Mouse (Mus musculus) CH12.LX (cell line): ENCODE measurements around the gene Dnm3. TPM values are rescaled to one million over a fixed set of nuclear protein-coding genes. Genes with fewer than 3 reads are reported as not detected.

Source experiments
- DNase-seq: peaks from one replicate; pipeline ENCODE4 v3.0.0-alpha.2; 2013; ENCODE audit errors: extremely low read depth
- H3K27ac ChIP-seq: 2 replicates; pipeline ENCODE4 v1.5.1; 2012; ENCODE audit warnings: low read depth, mild to moderate bottlenecking, control low read depth, moderate library complexity; ENCODE audit not compliant: insufficient read depth
- H3K27me3 ChIP-seq: replicated peaks from 2 replicates; pipeline ENCODE3; 2012; ENCODE audit warnings: inconsistent platforms
- H3K36me3 ChIP-seq, 2 experiments: replicated peaks in 1 of 2; 2 replicates each; pipeline versions ENCODE3 to v1.6.1; 2012; ENCODE audit warnings: inconsistent platforms in 1 of 2, low read length in 1 of 2, mild to moderate bottlenecking in 1 of 2, mixed read lengths in 1 of 2, moderate library complexity in 1 of 2; ENCODE audit not compliant: control insufficient read depth in 1 of 2, insufficient read depth in 1 of 2
- H3K4me1 ChIP-seq, 2 experiments: 2 replicates each; pipeline ENCODE4 v1.6.1; 2012; ENCODE audit warnings: inconsistent platforms in 1 of 2, moderate library complexity in 1 of 2; ENCODE audit not compliant: insufficient read depth in 2 of 2, control insufficient read depth in 1 of 2
- H3K4me2 ChIP-seq: 2 replicates; pipeline ENCODE4 v1.6.1; 2012; ENCODE audit warnings: low read depth, mild to moderate bottlenecking, control low read depth; ENCODE audit not compliant: poor library complexity, insufficient read depth, severe bottlenecking
- H3K4me3 ChIP-seq, 3 experiments: fragments of 150-350 bp in 1 of 3; sonication (generic) in 1 of 3; replicated peaks in 1 of 3; 2 replicates each; pipeline versions ENCODE3 to v1.5.1; 2011 to 2012; ENCODE audit warnings: low read depth in 2 of 3, low read length in 2 of 3, mild to moderate bottlenecking in 2 of 3, moderate library complexity in 2 of 3, control low read depth in 1 of 3, improper control_type of control experiment in 1 of 3, inconsistent platforms in 1 of 3, mixed read lengths in 1 of 3; ENCODE audit not compliant: poor library complexity in 1 of 3
- H3K79me2 ChIP-seq: replicated peaks from 2 replicates; pipeline ENCODE4 v1.6.1; 2012; ENCODE audit warnings: mild to moderate bottlenecking, moderate library complexity; ENCODE audit not compliant: control insufficient read depth, poor library complexity, insufficient read depth, severe bottlenecking; ENCODE audit errors: extremely low read depth
- H3K9ac ChIP-seq: 2 replicates; pipeline ENCODE4 v1.6.1; 2012; ENCODE audit warnings: low read depth, mild to moderate bottlenecking, control low read depth, moderate library complexity; ENCODE audit not compliant: insufficient read depth
- H3K9me3 ChIP-seq: replicated peaks from 2 replicates; pipeline ENCODE3; 2012; ENCODE audit warnings: low read length, inconsistent platforms, mixed read lengths
- BHLHE40 ChIP-seq: IDR thresholded peaks from 2 replicates; pipeline ENCODE4 v1.6.1; 2011; ENCODE audit warnings: mild to moderate bottlenecking, low read depth, low read length, improper control_type of control experiment
- CTCF ChIP-seq, 2 experiments: IDR thresholded peaks in 1 of 2; conservative IDR thresholded peaks in 1 of 2; 2 replicates each; pipeline ENCODE4 v1.5.1; 2011 to 2012; ENCODE audit warnings: low read depth in 2 of 2, low read length in 2 of 2, improper control_type of control experiment in 1 of 2, inconsistent platforms in 1 of 2, mild to moderate bottlenecking in 1 of 2, moderate library complexity in 1 of 2
- ELF1 ChIP-seq: IDR thresholded peaks from 2 replicates; pipeline ENCODE4 v1.6.1; 2014; ENCODE audit warnings: low read depth, mild to moderate bottlenecking, inconsistent platforms, low read length, improper control_type of control experiment
- JUND ChIP-seq: conservative IDR thresholded peaks from 2 replicates; pipeline ENCODE4 v1.6.1; 2011; ENCODE audit warnings: low read depth, low read length, improper control_type of control experiment
- KAT2A ChIP-seq: IDR thresholded peaks from 2 replicates; pipeline ENCODE4 v1.6.1; 2012; ENCODE audit warnings: low read length, improper control_type of control experiment, inconsistent platforms; ENCODE audit not compliant: insufficient replicate concordance
- MAFK ChIP-seq: IDR thresholded peaks from 2 replicates; pipeline ENCODE4 v1.6.1; 2011; ENCODE audit warnings: low read length, improper control_type of control experiment; ENCODE audit not compliant: insufficient replicate concordance
- MAZ ChIP-seq: IDR thresholded peaks from 2 replicates; pipeline ENCODE4 v1.6.1; 2012; ENCODE audit warnings: low read depth, mild to moderate bottlenecking, inconsistent platforms, low read length, improper control_type of control experiment, moderate library complexity
- NRF1 ChIP-seq: IDR thresholded peaks from 2 replicates; pipeline ENCODE4 v1.6.1; 2014; ENCODE audit warnings: low read depth, mild to moderate bottlenecking, inconsistent platforms, low read length, improper control_type of control experiment, moderate library complexity
- POLR2A ChIP-seq: IDR thresholded peaks from 2 replicates; pipeline ENCODE4 v1.6.1; 2011; ENCODE audit warnings: low read depth, mild to moderate bottlenecking, improper control_type of control experiment, low read length
- POLR2AphosphoS2 ChIP-seq: IDR thresholded peaks from 2 replicates; pipeline ENCODE4 v1.6.1; 2011; ENCODE audit warnings: low read depth, low read length, improper control_type of control experiment
- RCOR1 ChIP-seq: conservative IDR thresholded peaks from 2 replicates; pipeline ENCODE4 v1.6.1; 2012; ENCODE audit warnings: low read depth, mild to moderate bottlenecking, inconsistent platforms, low read length, improper control_type of control experiment
- SMC3 ChIP-seq: IDR thresholded peaks from 2 replicates; pipeline ENCODE4 v1.6.1; 2011; ENCODE audit warnings: low read depth, low read length, improper control_type of control experiment
- TBP ChIP-seq: conservative IDR thresholded peaks from 2 replicates; pipeline ENCODE4 v1.6.1; 2011; ENCODE audit warnings: low read depth, low read length, improper control_type of control experiment
- UBTF ChIP-seq: IDR thresholded peaks from 2 replicates; pipeline ENCODE4 v1.6.1; 2012; ENCODE audit warnings: low read depth, mild to moderate bottlenecking, inconsistent platforms, low read length, improper control_type of control experiment, moderate library complexity
- USF2 ChIP-seq: conservative IDR thresholded peaks from 2 replicates; pipeline ENCODE4 v1.6.1; 2011; ENCODE audit warnings: low read depth, low read length, improper control_type of control experiment
- ZC3H11A ChIP-seq: IDR thresholded peaks from 2 replicates; pipeline ENCODE4 v1.6.1; 2012; ENCODE audit warnings: low read depth, mild to moderate bottlenecking, inconsistent platforms, low read length, improper control_type of control experiment
- ZKSCAN1 ChIP-seq: IDR thresholded peaks from 2 replicates; pipeline ENCODE4 v1.6.1; 2012; ENCODE audit warnings: low read depth, inconsistent platforms, low read length, improper control_type of control experiment, borderline replicate concordance
- ZMIZ1 ChIP-seq: IDR thresholded peaks from 2 replicates; pipeline ENCODE4 v1.6.1; 2012; ENCODE audit warnings: low read depth, mild to moderate bottlenecking, inconsistent platforms, low read length, improper control_type of control experiment
- ZNF384 ChIP-seq: IDR thresholded peaks from 2 replicates; pipeline ENCODE4 v1.6.1; 2012; ENCODE audit warnings: low read depth, low read length, improper control_type of control experiment, inconsistent platforms
- dilution Hi-C: fragments of 300-500 bp; cut with MboI; formaldehyde crosslinking; loops from 2 replicates; pipeline ENCODE4 v1.14.3; 2020; ENCODE audit warnings: low sequenced_read_pairs; ENCODE audit not compliant: extremely low pct_unique_long_range_greater_than_20kb, extremely low pct_ligation_motif_present
- in situ Hi-C: fragments of 300-500 bp; cut with MboI; formaldehyde crosslinking; loops from 3 replicates; pipeline ENCODE4 v1.14.3; 2019; ENCODE audit warnings: low sequenced_read_pairs, low pct_ligation_motif_present, low pct_unique_long_range_greater_than_20kb, mixed read lengths
- polyA plus RNA-seq: library from polyadenylated mRNA; unstranded; fragments of >175 nt; gene quantifications from 2 replicates; pipeline ENCODE4 v1.2.1, GENCODE M21; 2012; ENCODE audit warnings: low read depth; ENCODE audit not compliant: insufficient read length
- total RNA-seq, 2 experiments: library from RNA; depleted of rRNA; stranded (reverse); fragments of 300-350 nt in 1 of 2; fragments of >200 nt in 1 of 2; gene quantifications; 2 replicates each; pipeline ENCODE4 v1.2.3; 2012 to 2014

Dnm3 gene
- total and polyA plus RNA-seq, 3 experiments, result 3.6 to 9.5 (median 6.9) TPM

DNA sequence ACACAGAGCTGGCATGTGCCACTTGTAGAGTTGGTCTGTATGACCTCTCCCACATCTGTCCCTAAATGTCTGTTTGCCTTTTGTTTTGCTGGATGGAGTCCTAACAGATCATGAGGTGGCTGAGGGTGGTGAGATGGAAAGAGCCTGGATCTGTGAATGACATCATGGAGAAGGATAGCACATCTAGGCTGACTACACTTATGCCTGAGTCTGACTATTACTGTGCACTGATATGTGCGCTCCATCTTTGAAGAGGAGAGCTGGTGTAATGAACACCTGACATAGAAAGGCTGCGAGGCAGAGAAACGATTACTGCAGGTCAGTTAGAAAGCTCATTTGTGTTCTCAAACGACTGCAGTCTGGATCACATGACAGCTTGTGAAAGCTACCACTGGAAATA, 149.2 kb downstream of the Dnm3 start:
- no peak overlapping the region for H3K4me2 ChIP-seq
- in situ Hi-C loops (no loop called here), dilution Hi-C loops (no loop called here)
- H3K27me3 ChIP-seq, result no peaks in the 10 kb centered on the region
- H3K9me3 ChIP-seq, result no peaks in the 10 kb centered on the region
- no peak for TF ChIP-seq NRF1
- TF ChIP-seq TBP, result no peak
- no peak for TF ChIP-seq ZMIZ1
- no peak for TF ChIP-seq ZKSCAN1
- no peak for TF ChIP-seq JUND
- no peak for TF ChIP-seq MAZ
- no peak for TF ChIP-seq RCOR1
- no peak for TF ChIP-seq MAFK
- TF ChIP-seq POLR2A, result no peak
- no peak for TF ChIP-seq BHLHE40
- TF ChIP-seq UBTF, result no peak
- no peak for TF ChIP-seq USF2
- TF ChIP-seq SMC3, result no peak
- TF ChIP-seq ZC3H11A, result no peak
- no peak overlapping the region for H3K4me3 ChIP-seq
- no peaks in the 10 kb centered on the region for H3K79me2 ChIP-seq
- H3K9ac ChIP-seq, result no peak overlapping the region
- H3K4me1 ChIP-seq, result peaks cover 0 to 3% of the 10 kb centered on the region in 2 experiments; a peak in 1 of 4 replicates
- H3K36me3 ChIP-seq, result no peaks in the 10 kb centered on the region
- H3K27ac ChIP-seq, result no peak overlapping the region
- no peak for DNase-seq

DNA sequence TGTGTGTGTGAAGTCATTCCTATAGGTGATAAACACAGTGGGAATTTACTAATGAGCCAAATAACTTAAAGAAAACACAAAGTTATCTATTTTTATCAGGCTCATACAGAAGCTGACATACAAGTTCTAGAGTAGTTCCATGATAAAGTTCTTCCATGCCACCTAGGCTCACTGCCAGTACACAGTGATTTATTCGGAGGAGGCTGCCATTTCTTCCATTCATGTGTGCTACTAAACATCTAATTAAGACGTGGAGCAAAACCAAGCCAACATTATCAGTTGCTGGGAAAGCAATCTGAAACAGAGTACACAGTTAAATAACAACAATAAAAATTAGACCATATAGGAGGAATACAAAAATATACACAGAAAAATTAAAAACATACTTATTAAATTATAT, 150.2 kb downstream of the Dnm3 start:
- no peaks in the 10 kb centered on the region for H3K27me3 ChIP-seq
- peaks cover 0 to 3% of the 10 kb centered on the region in 2 experiments; a peak in 1 of 4 replicates for H3K4me1 ChIP-seq
- no peak overlapping the region for H3K4me2 ChIP-seq
- H3K4me3 ChIP-seq, result no peak overlapping the region
- H3K79me2 ChIP-seq, result no peaks in the 10 kb centered on the region
- in situ Hi-C loops, result no loop called here
- DNase-seq, result no peak
- TF ChIP-seq ZNF384 (no peak), ZC3H11A (no peak), CTCF (conservative IDR thresholded peaks at IDR 0.05 in 1 of 2, IDR thresholded peaks at IDR 0.05 in 1 of 2; ENCODE audit: low read depth in 2 of 2, low read length in 2 of 2) (no peak), RCOR1 (no peak), POLR2AphosphoS2 (no peak), KAT2A (no peak), ELF1 (no peak)
- H3K9me3 ChIP-seq, result no peaks in the 10 kb centered on the region
- H3K36me3 ChIP-seq, result no peaks in the 10 kb centered on the region
- no peak overlapping the region for H3K27ac ChIP-seq
- H3K9ac ChIP-seq, result no peak overlapping the region
- dilution Hi-C loops, result no loop called here
